Mouse (Mus musculus) midbrain, embryonic 14.5 days (tissue): ENCODE measurements around the gene Top3a. TPM values are rescaled to one million over a fixed set of nuclear protein-coding genes. Genes with fewer than 3 reads are reported as not detected.
"Not testable (repeated sequence)": the region's sequence is repeated elsewhere in the genome, so short reads cannot be mapped to it uniquely, and the experiment has no call there.

ENCODE experiments used
- ATAC-seq: fragments of 200-750 bp; cut with Nextera tagmentation; 2 replicates; pipeline ENCODE4 v1.8.0; 2017; ENCODE audit warnings: moderate number of reproducible peaks, moderate library complexity; ENCODE audit not compliant: low FRiP score, low TSS enrichment
- DNase-seq: peaks from one replicate; pipeline ENCODE4 v3.0.0-alpha.2; 2015
- H3K27ac ChIP-seq: fragments of 300-500 bp; sonication (generic); replicated peaks from 2 replicates; pipeline ENCODE4 v1.5.1; 2014; ENCODE audit warnings: mild to moderate bottlenecking, low read depth, low read length, moderate library complexity
- H3K27me3 ChIP-seq: fragments of 300-500 bp; sonication (generic); 2 replicates; pipeline ENCODE4 v1.6.1; 2014; ENCODE audit warnings: low read length, control low read depth, mixed read lengths; ENCODE audit not compliant: control insufficient read depth, insufficient read depth
- H3K36me3 ChIP-seq: fragments of 300-500 bp; sonication (generic); 2 replicates; pipeline ENCODE4 v1.6.1; 2014; ENCODE audit warnings: low read length, control low read depth; ENCODE audit not compliant: control insufficient read depth, insufficient read depth
- H3K4me1 ChIP-seq: fragments of 300-500 bp; sonication (generic); 2 replicates; pipeline ENCODE4 v1.6.1; 2014; ENCODE audit warnings: mild to moderate bottlenecking, antibody characterized with exemption, low read length, control low read depth; ENCODE audit not compliant: control insufficient read depth, insufficient read depth
- H3K4me2 ChIP-seq: fragments of 300-500 bp; sonication (generic); 2 replicates; pipeline ENCODE4 v1.6.1; 2014; ENCODE audit warnings: mild to moderate bottlenecking, low read length, moderate library complexity
- H3K4me3 ChIP-seq: fragments of 300-500 bp; sonication (generic); replicated peaks from 2 replicates; pipeline ENCODE4 v1.5.1; 2014; ENCODE audit warnings: low read depth, low read length
- H3K9ac ChIP-seq: fragments of 300-500 bp; sonication (generic); replicated peaks from 2 replicates; pipeline ENCODE4 v1.6.1; 2014; ENCODE audit warnings: mild to moderate bottlenecking, low read length, moderate library complexity
- H3K9me3 ChIP-seq: fragments of 300-500 bp; sonication (generic); 2 replicates; pipeline ENCODE4 v1.6.1; 2016; ENCODE audit warnings: low read length, control low read depth, mixed read lengths; ENCODE audit not compliant: control insufficient read depth
- WGBS: fragments of 180-500 bp; shearing (Covaris S2); extraction: QIAGEN DNeasy Blood & Tissue Kit; methylation state at CpG from one replicate; pipeline ENCODE4 v1.1.7; 2014; 5-methylcytosine and 5-hydroxymethylcytosine counted together
- polyA plus RNA-seq: library from polyadenylated mRNA; unstranded; fragments of >200 nt; fragmentation: Nextera tagmentation; extraction: Ambion mirVana; gene quantifications from 2 replicates; pipeline ENCODE4 v1.2.1, GENCODE M21; 2014

Top3a gene
- 7.4 and 9.3 TPM in 2 replicates for polyA plus RNA-seq

DNA sequence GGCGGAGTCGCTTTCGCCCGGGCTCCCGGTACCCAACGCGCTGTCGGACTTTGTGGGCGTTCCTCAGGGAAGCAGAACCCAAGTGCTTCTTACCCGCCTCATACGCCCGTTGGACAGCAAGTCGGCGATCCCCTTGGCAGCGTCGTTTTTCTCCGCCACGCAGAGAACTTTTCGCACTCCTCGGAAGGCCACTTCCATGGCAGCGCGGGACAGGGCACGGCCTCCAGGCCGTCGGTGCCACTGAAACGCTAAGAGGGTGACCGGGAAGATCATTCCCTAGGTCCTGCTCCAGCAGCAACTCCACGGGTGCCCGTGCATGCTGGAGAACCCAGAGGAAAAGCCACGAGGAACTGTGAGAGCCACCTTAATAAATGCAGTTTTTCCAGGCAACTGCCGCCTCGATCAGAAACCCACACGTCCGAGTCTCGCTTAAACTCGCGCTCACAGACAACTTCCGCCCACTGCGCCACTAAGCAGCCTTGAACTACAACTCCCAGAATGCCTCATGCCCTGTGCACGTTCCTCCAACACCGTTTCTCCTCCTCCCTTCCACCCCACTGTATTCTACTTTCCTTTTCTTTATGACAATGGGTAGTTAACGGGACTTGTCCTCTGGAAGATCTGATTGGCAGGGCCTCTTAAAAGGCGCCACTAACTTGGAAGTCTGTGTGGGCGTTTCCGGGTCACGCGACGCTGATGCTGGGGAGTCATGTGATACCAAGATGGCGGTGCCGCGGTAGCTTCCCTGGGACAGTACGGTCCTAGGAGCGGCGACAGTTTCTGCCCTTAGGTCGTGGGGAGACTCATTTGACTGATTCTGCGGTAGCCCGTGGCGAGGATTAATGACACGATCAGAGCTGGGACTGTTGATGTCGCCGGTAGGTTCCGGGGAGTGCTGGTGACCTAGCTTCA lies at the start of gene Top3a, which contains the start of gene Smcr8:
TSS of gene Top3a (minus strand) at position 537 of the 912 bp plus-strand sequence.
TSS of gene Smcr8 (plus strand) at position 696 of the 912 bp plus-strand sequence.
- peak; percentile 96 for ATAC-seq
- Histone ChIP-seq H3K27me3 (no peaks in the 10 kb centered on the region), H3K4me3 (peak within 1 kb of the TSS; percentile 69), H3K27ac (peak within 1 kb of the TSS; percentile 55), H3K9ac (peak within 1 kb of the TSS; percentile 70), H3K4me1 (peaks cover 57% of the 10 kb centered on the region), H3K4me2 (peak within 1 kb of the TSS; percentile 88), H3K9me3 (no peaks in the 10 kb centered on the region), H3K36me3 (peaks cover 19% of the 10 kb centered on the region)
- peak; percentile 94 for DNase-seq
- under 1% methylated on average over 62 of the region's 62 CpGs for WGBS

DNA sequence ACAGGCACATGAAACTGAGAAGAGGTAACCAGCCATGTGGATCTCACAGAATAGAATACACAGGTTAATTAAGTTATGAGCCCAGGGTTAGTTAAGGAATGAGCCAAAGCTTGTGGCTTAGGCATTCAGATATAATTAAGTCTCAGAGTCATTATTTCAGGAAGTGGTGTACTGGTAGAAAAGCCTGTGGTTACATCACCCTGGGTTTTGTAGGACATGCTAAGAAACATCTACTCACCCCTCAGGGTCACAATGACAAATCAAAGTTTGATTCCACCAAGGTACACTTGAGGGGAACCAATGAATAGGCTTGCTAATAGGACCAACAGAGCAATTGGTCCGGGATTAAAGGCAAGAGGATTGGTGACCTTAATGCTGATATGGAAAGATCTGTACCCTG lies 49.5 kb upstream of the Top3a start:
- H3K9me3 ChIP-seq, result no peaks in the 10 kb centered on the region
- DNase-seq, result no peak
- ATAC-seq, result no peak
- H3K4me3 ChIP-seq, result no peak overlapping the region
- H3K4me2 ChIP-seq, result no peak overlapping the region
- 23% methylated on average over 1 of the region's 1 CpGs for WGBS
- peaks cover 5% of the 10 kb centered on the region; the same call in 1 of the 2 replicates for H3K4me1 ChIP-seq
- H3K9ac ChIP-seq, result no peak overlapping the region
- H3K27ac ChIP-seq, result no peak overlapping the region
- no peaks in the 10 kb centered on the region for H3K27me3 ChIP-seq
- H3K36me3 ChIP-seq, result no peaks in the 10 kb centered on the region

DNA sequence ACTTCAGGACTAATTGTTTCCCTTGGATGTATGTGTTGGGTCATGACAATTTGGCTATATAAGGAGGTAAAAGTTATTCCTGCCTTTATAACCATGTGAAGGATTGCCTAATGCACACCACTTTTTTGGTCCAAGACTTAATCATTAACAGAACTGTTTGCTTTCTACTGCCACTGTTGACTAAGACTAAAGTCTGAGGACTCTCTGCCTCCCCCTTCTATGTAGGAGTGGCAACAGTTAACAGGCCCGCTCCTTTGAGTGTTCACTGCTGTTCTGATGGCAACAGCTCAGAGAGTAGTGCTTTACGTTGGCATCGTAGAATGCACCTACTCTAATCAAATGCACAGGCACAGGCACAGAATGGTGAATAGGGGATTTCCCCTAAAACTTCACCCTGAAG lies 48.0 kb upstream of the Top3a start:
- Histone ChIP-seq H3K27me3 (no peaks in the 10 kb centered on the region), H3K4me1 (no peaks in the 10 kb centered on the region), H3K9ac (no peak overlapping the region), H3K4me2 (no peak overlapping the region), H3K27ac (no peak overlapping the region), H3K9me3 (no peaks in the 10 kb centered on the region), H3K4me3 (no peak overlapping the region), H3K36me3 (no peaks in the 10 kb centered on the region)
- ATAC-seq (no peak), DNase-seq (no peak)
- 91% methylated on average over 3 of the region's 3 CpGs for WGBS

DNA sequence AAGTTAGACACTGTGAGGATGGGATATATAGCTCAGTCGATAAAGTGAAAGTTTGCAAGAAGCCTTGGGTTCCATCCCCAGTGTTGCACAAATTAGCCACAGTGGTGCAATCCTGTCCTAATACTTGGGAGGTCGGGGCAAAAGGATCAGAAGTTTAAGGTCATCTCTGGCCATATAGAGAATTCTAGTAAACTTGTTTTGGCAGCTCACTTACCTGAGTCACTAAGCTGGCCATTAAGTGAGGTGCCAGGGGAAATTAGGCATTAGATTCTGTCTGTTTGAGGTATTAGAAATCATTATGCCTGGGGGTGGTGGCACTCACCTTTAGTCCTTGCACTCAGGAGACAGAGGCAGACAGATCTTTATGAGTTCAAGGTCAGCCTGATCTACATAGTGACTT lies 46.6 kb upstream of the Top3a start:
- Histone ChIP-seq H3K9me3 (no peaks in the 10 kb centered on the region), H3K27me3 (no peaks in the 10 kb centered on the region), H3K4me3 (no peak overlapping the region), H3K9ac (no peak overlapping the region), H3K27ac (no peak overlapping the region), H3K4me2 (no peak overlapping the region), H3K36me3 (no peaks in the 10 kb centered on the region), H3K4me1 (no peaks in the 10 kb centered on the region)
- DNase-seq (no peak), ATAC-seq (no peak)
- 64% methylated on average over 2 of the region's 2 CpGs for WGBS

DNA sequence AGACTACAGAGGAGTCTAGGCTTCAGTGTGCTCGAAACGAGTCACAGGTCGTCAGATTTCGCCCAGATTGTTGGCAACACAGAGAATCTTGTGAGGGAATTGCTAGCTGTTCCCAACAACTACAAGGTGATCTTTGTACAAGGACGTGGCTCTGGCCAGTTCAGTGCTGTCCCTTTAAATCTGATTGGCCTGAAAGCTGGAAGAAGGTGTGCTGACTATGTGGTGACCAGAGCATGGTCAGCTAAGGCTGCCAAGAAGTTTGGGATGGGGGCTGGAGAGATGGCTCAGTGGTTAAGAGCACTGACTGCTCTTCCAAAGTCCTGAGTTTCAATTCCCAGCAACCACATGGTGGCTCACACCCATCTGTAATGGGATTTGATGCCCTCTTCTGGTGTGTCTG lies 39.2 kb upstream of the Top3a start:
- no peak overlapping the region for H3K9ac ChIP-seq
- no peak overlapping the region for H3K27ac ChIP-seq
- H3K36me3 ChIP-seq, result no peaks in the 10 kb centered on the region
- H3K4me2 ChIP-seq, result no peak overlapping the region
- no peaks in the 10 kb centered on the region for H3K9me3 ChIP-seq
- WGBS, result 73% methylated on average over 5 of the region's 5 CpGs
- ATAC-seq (no peak), DNase-seq (no peak)
- H3K4me3 ChIP-seq, result no peak overlapping the region
- H3K27me3 ChIP-seq, result no peaks in the 10 kb centered on the region
- no peaks in the 10 kb centered on the region for H3K4me1 ChIP-seq

DNA sequence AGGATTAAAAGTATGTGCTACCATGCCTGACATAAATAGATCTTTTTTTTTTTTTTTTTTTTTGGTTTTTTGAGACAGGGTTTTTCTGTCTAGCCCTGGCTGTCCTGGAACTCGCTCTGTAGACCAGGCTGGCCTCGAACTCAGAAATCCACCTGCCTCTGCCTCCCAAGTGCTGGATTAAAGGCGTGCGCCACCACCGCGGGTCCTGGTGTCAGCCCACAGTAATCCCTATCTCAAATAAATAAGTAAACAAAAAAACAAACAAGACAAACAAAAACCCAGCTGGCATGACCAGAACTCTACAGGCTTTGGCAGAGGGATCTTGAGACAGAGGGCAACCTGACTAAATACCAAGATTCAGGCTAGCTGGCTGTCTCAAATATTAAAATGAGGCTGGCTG lies 34.5 kb upstream of the Top3a start, which contains the start of gene Shmt1:
TSS of gene Shmt1 (minus strand) at position 101 of the 400 bp plus-strand sequence.
- H3K4me1 ChIP-seq, H3K9me3 ChIP-seq, ATAC-seq, DNase-seq, H3K27me3 ChIP-seq, H3K27ac ChIP-seq, H3K9ac ChIP-seq, H3K36me3 ChIP-seq: not testable (repeated sequence)
- Histone ChIP-seq H3K4me3 (peak within 1 kb of the TSS; percentile 40), H3K4me2 (peak within 1 kb of the TSS; percentile 86)
- 35% methylated on average over 6 of the region's 6 CpGs for WGBS

DNA sequence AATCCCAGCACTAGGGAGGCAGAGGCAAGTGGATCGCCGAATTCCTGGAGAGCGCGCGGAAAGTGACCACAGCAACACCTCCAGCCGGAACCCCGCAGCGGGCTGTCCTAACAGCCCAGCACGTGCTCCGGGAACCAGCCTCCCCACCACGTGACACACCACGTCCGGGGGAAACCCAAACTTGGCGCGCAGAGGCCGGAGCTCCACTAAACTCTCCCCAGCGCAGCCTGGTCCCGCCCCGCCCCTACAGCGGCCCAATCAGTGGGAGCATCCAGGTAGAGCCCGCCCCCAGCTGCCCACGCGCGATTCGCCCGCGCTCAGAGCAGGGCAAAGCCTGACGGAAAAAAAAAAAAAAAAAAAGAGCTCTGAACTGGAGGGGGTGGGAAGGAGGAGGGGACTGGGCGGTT lies 33.9 kb upstream of the Top3a start:
- H3K9ac ChIP-seq, result no peak overlapping the region; the same call in 1 of the 2 replicates
- WGBS, result under 1% methylated on average over 29 of the region's 29 CpGs
- ATAC-seq (peak; percentile 89), DNase-seq (peak; percentile 90)
- no peaks in the 10 kb centered on the region for H3K36me3 ChIP-seq
- peak overlapping the region; percentile 40 for H3K4me3 ChIP-seq
- no peaks in the 10 kb centered on the region for H3K4me1 ChIP-seq
- H3K4me2 ChIP-seq, result peak overlapping the region; percentile 86
- no peaks in the 10 kb centered on the region for H3K9me3 ChIP-seq
- no peaks in the 10 kb centered on the region for H3K27me3 ChIP-seq
- no peak overlapping the region for H3K27ac ChIP-seq

DNA sequence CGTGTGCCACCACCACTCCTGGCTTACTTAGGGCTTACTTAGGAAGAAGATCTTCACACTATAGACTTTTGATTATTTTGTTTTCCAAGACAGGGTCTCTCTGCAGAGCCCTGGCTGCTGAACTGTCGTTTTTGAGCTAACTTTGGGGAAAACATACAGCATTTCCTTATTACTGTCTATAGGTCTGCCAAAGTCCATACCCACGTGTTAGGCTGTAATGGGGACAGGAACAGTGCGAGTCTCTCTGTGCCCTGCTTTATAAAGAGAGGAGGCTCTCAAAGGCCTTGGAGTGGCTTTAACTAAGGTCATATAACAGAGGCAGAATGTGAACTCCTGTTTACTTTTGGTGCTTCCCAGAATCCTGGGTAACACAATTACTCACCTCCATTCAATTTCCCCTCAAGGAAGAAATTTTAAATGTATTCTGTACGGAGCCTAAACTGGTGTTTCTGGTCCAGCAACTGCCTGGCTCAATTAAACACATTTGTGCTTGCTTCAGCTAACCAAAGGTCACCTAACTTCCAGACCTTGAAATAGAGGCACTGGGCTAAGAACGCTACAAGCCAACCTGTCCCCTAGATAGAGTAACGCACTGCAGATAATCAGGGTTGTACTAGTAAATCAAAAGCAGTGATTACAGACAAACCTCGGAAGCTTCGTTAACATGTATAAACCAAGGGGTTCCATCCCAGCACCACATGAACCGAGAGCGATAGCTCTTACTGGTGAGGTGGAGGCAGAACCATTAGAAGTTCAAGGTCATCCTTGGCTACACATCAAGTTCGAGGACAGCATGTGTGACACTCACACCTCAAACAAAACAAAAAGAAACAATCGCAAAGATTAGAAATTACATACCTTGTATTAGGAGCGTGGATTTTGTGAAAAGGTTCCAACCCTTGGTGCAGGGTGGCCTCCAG lies 33.1 kb upstream of the Top3a start:
- no peak for DNase-seq
- no peak overlapping the region for H3K27ac ChIP-seq
- WGBS, result 19% methylated on average over 14 of the region's 14 CpGs
- no peaks in the 10 kb centered on the region for H3K36me3 ChIP-seq
- no peaks in the 10 kb centered on the region for H3K4me1 ChIP-seq
- no peaks in the 10 kb centered on the region for H3K27me3 ChIP-seq
- no peak for ATAC-seq
- H3K4me3 ChIP-seq, result peak overlapping the region; percentile 40
- H3K4me2 ChIP-seq, result peak overlapping the region; percentile 86
- no peaks in the 10 kb centered on the region for H3K9me3 ChIP-seq
- no peak overlapping the region; the same call in 1 of the 2 replicates for H3K9ac ChIP-seq
